23 mouse cellular contexts compared by ENCODE assay signal in genomic region chr13:107617582-107617981, GRCm38 (mm10).
A peak's percentile ranks its signal among the peaks of the same experiment; 100 is the strongest.
DNase-seq lines count a peak whose midpoint lies in the region; ATAC-seq and TF ChIP-seq lines count a peak whose summit lies in the region.
"Had no signal": no experiment of that assay in that cellular context is flagged by ENCODE, and none has a peak within 500 bp of the region (broad histone marks: within the 10 kb centered on the region; RNA-seq: fewer than 3 reads in every experiment).

No protein-coding gene starts in this region.

- no peak overlapping the region for H3K27ac ChIP-seq in forebrain, embryonic 12.5 days
- H3K27ac ChIP-seq in forebrain, embryonic 10.5 days: no peak overlapping the region
- H3K27ac ChIP-seq in hindbrain, embryonic 14.5 days: peak overlapping the region; percentile 63; the same call in 1 of the 2 replicates
- no peak overlapping the region for H3K27ac ChIP-seq in hindbrain, embryonic 11.5 days (ENCODE audit: low read depth, low read length)
- no peak overlapping the region for H3K27ac ChIP-seq in neural tube, embryonic 15.5 days (replicated peaks)
- H3K27ac ChIP-seq: embryonic facial prominence, embryonic 10.5 days; hindbrain, embryonic 15.5 days had no signal

- H3K4me1 ChIP-seq in forebrain, embryonic 12.5 days: peaks cover 31% of the 10 kb centered on the region
- H3K4me1 ChIP-seq in forebrain, embryonic 10.5 days: peaks cover 39% of the 10 kb centered on the region
- H3K4me1 ChIP-seq in hindbrain, embryonic 14.5 days (replicated peaks; ENCODE audit: control insufficient read depth, insufficient read depth, low read length): peaks cover 25% of the 10 kb centered on the region
- peaks cover 14% of the 10 kb centered on the region for H3K4me1 ChIP-seq in hindbrain, embryonic 11.5 days (replicated peaks; ENCODE audit: control insufficient read depth, insufficient read depth, low read length)
- H3K4me1 ChIP-seq in neural tube, embryonic 15.5 days: peaks cover 29% of the 10 kb centered on the region

- TF ChIP-seq POLR2A in brain, embryonic 14.5 days (IDR thresholded peaks at IDR 0.05; ENCODE audit: borderline replicate concordance, extremely low read depth, insufficient read depth, insufficient read length, poor library complexity, severe bottlenecking): no peak

- no peak overlapping the region for H3K4me3 ChIP-seq in forebrain, embryonic 12.5 days (replicated peaks)
- no peak overlapping the region for H3K4me3 ChIP-seq in forebrain, embryonic 10.5 days
- H3K4me3 ChIP-seq in hindbrain, embryonic 14.5 days (replicated peaks; ENCODE audit: low read length): no peak overlapping the region
- H3K4me3 ChIP-seq in hindbrain, embryonic 11.5 days (ENCODE audit: low read depth, low read length): no peak overlapping the region
- H3K4me3 ChIP-seq in neural tube, embryonic 15.5 days (replicated peaks): no peak overlapping the region
- H3K4me3 ChIP-seq: embryonic facial prominence, embryonic 10.5 days; heart, embryonic 12.5 days; hindbrain, embryonic 15.5 days had no signal

- TF ChIP-seq CTCF in brain, embryonic 14.5 days (IDR thresholded peaks at IDR 0.05; ENCODE audit: borderline replicate concordance, extremely low read depth, insufficient read depth, insufficient read length): no peak

- H3K36me3 ChIP-seq in forebrain, embryonic 12.5 days (replicated peaks): no peaks in the 10 kb centered on the region
- no peaks in the 10 kb centered on the region for H3K36me3 ChIP-seq in forebrain, embryonic 10.5 days (replicated peaks)
- no peaks in the 10 kb centered on the region for H3K36me3 ChIP-seq in hindbrain, embryonic 14.5 days (replicated peaks; ENCODE audit: control insufficient read depth, insufficient read depth)
- H3K36me3 ChIP-seq in hindbrain, embryonic 11.5 days (ENCODE audit: control insufficient read depth, insufficient read depth, low read length): no peaks in the 10 kb centered on the region
- H3K36me3 ChIP-seq in neural tube, embryonic 15.5 days: no peaks in the 10 kb centered on the region
- H3K36me3 ChIP-seq: embryonic facial prominence, embryonic 10.5 days; heart, embryonic 12.5 days; hindbrain, embryonic 15.5 days had no signal

- WGBS in forebrain, embryonic 12.5 days: 28% methylated on average over 2 of the region's 2 CpGs
- WGBS in forebrain, embryonic 10.5 days: 50% methylated on average over 2 of the region's 2 CpGs
- WGBS in hindbrain, embryonic 14.5 days: 17% methylated on average over 2 of the region's 2 CpGs
- 35% methylated on average over 2 of the region's 2 CpGs for WGBS in hindbrain, embryonic 11.5 days
- 21% methylated on average over 2 of the region's 2 CpGs for WGBS in neural tube, embryonic 15.5 days

- H3K27me3 ChIP-seq in forebrain, embryonic 12.5 days: 0 out of 2 replicates have a peak, but pooled peaks cover 11% of the 10 kb centered on the region
- H3K27me3 ChIP-seq in forebrain, embryonic 10.5 days (ENCODE audit: poor library complexity, severe bottlenecking): peaks cover 18% of the 10 kb centered on the region
- H3K27me3 ChIP-seq in hindbrain, embryonic 14.5 days (ENCODE audit: control insufficient read depth, insufficient read depth, low read length): no peaks in the 10 kb centered on the region
- no peaks in the 10 kb centered on the region for H3K27me3 ChIP-seq in hindbrain, embryonic 11.5 days (ENCODE audit: control insufficient read depth, insufficient read depth, low read length)
- H3K27me3 ChIP-seq in neural tube, embryonic 15.5 days (replicated peaks): no peaks in the 10 kb centered on the region

- H3K9me3 ChIP-seq in forebrain, embryonic 12.5 days: no peaks in the 10 kb centered on the region
- H3K9me3 ChIP-seq in forebrain, embryonic 10.5 days: no peaks in the 10 kb centered on the region
- H3K9me3 ChIP-seq in hindbrain, embryonic 14.5 days (ENCODE audit: control insufficient read depth, low read length): no peaks in the 10 kb centered on the region
- H3K9me3 ChIP-seq in hindbrain, embryonic 11.5 days (ENCODE audit: control insufficient read depth, low read length): no peaks in the 10 kb centered on the region
- no peaks in the 10 kb centered on the region for H3K9me3 ChIP-seq in neural tube, embryonic 15.5 days (replicated peaks)
- H3K9me3 ChIP-seq: embryonic facial prominence, embryonic 10.5 days; hindbrain, embryonic 15.5 days had no signal

- no peak overlapping the region for H3K4me2 ChIP-seq in forebrain, embryonic 12.5 days
- no peak overlapping the region for H3K4me2 ChIP-seq in hindbrain, embryonic 14.5 days (replicated peaks)
- H3K4me2 ChIP-seq in hindbrain, embryonic 11.5 days (replicated peaks; ENCODE audit: low read depth, low read length): no peak overlapping the region
- H3K4me2 ChIP-seq in neural tube, embryonic 15.5 days: no peak overlapping the region
- H3K4me2 ChIP-seq: heart, embryonic 12.5 days; hindbrain, embryonic 15.5 days had no signal

- no peak for DNase-seq in forebrain, embryonic 10.5 days (ENCODE audit: extremely low spot score, low spot score)
- no peak for DNase-seq in hindbrain, embryonic 14.5 days (ENCODE audit: low spot score)
- DNase-seq in hindbrain, embryonic 11.5 days (ENCODE audit: low spot score): no peak
- DNase-seq in brain, embryonic 14.5 days (ENCODE audit: low read depth): peak; percentile 71
- DNase-seq in embryo, embryonic 10.5 days (ENCODE audit: low spot score): no peak
- no peak for DNase-seq in thymus, adult 18-20 months
- DNase-seq: adrenal gland, postnatal 14 days; cerebellum, adult 9-10 months; gastrocnemius, postnatal 14 days; heart, adult 11 months; heart, postnatal 10 days; kidney, adult 9 months; kidney, postnatal 14 days; lung, postnatal 4 days; right cerebral cortex, adult 18-20 months; right cerebral cortex, postnatal 4 days; thymus, postnatal 25 days had no signal

- no peak overlapping the region for H3K9ac ChIP-seq in forebrain, embryonic 12.5 days
- no peak overlapping the region for H3K9ac ChIP-seq in hindbrain, embryonic 14.5 days
- no peak overlapping the region for H3K9ac ChIP-seq in hindbrain, embryonic 11.5 days (ENCODE audit: low read depth, low read length)
- H3K9ac ChIP-seq in neural tube, embryonic 15.5 days (replicated peaks): no peak overlapping the region
- H3K9ac ChIP-seq: heart, embryonic 12.5 days; hindbrain, embryonic 15.5 days had no signal

- ATAC-seq in forebrain, embryonic 12.5 days (ENCODE audit: low FRiP score): peak; percentile 71; the same call in 1 of the 2 replicates
- ATAC-seq in hindbrain, embryonic 14.5 days (ENCODE audit: low FRiP score): peak; percentile 55; the same call in 1 of the 2 replicates
- no peak for ATAC-seq in hindbrain, embryonic 11.5 days (ENCODE audit: low FRiP score)
- ATAC-seq in neural tube, embryonic 15.5 days (ENCODE audit: low FRiP score): 0 out of 2 replicates have a peak, but pooled peaks have one; percentile 17
- ATAC-seq: intestine, embryonic 16.5 days had no signal
